Mouse (Mus musculus): ENCODE results near the gene Gpr84.
A peak's percentile ranks its signal among the peaks of the same experiment; 100 is the strongest.

Gene Gpr84

DNA sequence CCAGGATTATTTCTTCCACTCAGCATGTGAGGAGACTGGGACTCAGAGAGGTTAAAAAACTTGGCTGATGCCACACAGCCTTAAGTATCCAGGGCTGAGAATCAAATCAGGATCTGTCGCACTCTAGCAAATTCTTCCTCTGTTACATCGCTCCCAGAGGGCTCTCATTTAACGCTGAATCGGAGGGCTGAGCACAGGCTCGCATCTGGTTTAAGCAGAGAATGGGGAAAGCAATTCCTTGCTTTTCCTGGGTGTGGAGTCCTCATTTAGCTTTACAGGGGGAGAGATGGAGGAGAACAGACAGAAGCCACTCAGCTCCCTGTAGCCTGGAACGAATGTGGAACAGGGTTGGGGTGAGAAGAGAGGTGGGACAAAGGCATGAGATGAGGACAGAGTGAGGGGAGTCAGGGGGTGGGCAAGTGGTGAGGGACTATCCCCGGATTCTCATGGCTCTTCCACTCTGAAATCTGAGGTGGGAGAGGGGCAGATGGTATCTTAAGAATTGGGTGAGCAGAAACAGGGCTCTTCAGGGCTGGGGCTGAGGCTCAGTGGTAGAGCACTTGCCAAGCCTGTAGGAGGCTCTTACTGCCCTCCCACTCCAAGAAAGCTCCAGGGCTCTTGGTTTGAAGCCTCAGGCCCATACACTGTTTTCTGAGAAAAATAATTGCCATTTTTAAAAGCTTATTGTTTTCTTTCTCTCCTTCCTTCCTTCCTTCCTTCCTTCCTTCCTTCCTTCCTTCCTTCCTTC lies 25.2 kb upstream of the Gpr84 start:
- no peak for DNase-seq (ENCODE audit: low read depth, low spot score)

DNA sequence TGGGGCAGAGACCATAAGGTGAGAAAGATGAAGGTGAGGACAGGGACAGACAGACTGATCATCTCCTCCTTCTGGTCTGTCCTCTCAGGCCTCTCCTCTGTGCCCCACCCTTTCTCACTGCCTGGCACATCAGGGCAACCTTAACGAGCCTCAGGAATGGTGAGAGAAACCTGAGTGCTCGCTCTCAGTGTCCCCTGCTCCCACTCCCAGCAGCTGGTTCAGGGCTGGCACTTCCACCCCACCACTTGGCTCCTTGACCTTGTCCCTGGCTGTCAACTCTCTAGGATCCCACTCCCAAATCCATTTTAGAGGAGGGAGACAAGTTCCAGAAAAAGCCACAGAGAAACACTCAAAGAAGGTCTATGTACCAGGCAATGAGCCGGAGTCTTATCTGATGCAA lies 24.6 kb upstream of the Gpr84 start:
- no peak for DNase-seq (ENCODE audit: low read depth, low spot score)

DNA sequence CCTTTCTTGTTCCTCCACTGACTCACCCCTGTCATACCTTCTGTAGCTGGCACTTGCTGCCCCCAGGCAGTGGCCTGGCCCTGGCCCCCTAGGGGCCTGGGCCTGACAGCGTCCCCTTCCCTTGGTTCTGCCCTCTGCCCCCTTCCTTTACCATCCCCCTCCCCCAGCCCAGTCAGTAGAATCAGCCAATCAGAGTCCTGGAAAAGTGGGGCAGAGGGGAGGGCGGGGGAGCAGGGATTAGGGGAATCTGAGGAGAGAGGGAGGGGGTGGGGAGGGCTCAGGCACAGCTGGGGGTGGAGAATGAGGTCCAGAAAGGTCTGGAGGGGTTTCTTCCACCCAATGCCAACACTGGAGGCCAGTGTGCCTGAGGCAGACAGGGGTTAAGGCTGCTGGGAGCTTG lies 23.8 kb upstream of the Gpr84 start:
- no peak for DNase-seq (ENCODE audit: low read depth, low spot score)

DNA sequence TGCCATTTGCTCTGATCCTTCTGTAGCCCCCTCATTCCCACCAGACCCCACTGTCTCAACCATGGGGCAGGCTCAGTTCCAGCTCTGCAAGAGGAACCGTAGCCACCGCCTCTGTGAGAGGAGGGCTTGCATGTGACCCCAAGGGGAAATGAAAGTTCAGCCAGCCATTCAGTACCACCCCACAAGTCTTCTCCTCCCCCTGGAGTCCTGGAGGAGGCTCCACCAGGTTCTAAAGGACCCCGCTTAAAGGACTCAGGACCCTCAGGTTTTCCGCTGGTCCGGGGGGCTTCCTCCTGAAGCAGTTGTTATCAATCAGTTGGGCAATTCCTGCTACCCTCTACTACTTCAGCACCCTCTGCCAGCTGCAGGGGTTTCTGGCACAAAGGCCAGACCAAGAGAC lies 23.3 kb upstream of the Gpr84 start:
- no peak for DNase-seq (ENCODE audit: low read depth, low spot score)

DNA sequence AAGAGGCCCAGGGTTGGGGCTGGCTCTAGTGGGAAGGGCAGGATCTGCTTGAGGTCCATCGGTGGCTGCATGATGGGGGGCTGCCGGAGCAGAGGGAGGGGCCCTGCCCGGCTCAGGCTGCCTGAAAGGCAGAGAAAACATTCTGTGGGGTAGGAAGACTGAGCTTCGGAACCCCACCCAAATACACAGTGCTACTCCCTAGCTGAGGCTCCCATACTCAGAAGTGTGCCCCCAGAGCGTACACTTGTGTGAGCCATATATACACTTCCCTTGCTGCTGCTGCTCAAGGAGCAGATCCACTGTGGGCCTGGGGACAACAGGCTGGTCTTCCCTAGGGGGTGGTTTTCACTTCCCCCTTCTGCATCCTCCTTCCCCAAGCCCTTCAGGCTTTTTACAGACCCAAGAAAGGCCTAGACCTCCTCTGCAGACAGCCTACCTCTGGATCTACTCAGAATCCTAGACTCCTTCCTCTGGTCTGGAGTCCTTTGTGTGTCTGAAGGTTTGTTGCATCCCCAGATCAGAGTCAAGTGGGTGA lies 22.7 kb upstream of the Gpr84 start:
- no peak for DNase-seq (ENCODE audit: low read depth, low spot score)

DNA sequence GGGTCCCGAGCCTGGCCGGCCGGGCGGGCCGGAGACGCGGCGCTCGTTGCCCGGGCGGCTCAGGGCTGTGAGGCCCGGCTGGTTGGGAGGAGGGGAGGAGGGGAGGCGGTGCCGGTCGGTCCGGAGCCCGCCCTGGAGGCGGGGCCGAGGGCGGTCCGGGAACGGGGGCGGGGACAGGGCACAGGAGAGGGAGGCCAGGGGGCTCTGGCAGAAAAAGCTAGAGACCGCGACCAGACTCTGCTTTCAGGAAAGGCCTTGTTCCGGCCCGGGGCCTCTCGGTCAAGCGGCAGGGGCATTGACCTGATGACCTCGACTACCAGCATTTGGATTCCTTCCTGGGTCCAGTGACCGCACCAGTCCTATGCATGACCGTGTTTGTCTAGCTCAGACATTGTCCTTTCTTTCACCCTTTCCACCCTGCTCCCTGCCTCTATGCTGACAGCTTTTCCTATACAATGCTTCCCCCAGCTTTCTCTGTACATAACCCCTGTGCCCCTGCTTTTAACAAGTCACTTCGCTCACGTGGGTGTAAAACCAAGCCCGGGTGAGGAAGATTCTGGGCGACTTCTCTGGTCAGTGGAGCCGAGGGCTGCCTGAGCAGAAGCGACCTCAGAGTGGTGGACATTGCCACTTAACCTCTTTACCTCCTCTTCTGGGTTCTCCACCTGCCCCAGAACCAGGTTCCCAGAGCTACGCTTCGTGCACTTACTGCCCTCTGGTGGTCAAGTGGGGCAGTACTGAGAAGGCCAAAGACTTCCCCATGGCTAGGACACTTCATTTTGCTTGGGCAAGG lies 13.2 kb upstream of the Gpr84 start:
- peak; percentile 69 for DNase-seq (ENCODE audit: low read depth, low spot score)

DNA sequence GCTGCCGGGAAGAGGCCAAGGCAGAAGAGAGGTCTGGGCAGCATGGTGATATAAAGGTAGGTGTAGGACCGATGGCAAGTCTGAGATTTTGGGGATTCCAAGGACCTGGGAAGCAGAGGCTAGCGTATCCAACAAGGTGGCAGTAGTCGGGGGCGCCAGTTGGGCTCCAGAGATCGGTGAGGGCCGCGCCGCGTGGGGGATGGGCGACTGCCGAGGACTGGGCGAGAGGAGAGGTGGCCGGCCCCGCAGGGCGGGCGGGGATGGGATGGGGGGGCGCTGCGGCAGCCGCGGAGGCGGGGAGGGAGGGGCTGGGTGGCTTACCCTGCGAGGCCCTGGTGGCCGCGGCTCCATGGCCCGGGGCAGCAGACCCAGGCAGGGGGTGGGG lies 12.7 kb upstream of the Gpr84 start:
- DNase-seq (ENCODE audit: low read depth, low spot score): no peak

DNA sequence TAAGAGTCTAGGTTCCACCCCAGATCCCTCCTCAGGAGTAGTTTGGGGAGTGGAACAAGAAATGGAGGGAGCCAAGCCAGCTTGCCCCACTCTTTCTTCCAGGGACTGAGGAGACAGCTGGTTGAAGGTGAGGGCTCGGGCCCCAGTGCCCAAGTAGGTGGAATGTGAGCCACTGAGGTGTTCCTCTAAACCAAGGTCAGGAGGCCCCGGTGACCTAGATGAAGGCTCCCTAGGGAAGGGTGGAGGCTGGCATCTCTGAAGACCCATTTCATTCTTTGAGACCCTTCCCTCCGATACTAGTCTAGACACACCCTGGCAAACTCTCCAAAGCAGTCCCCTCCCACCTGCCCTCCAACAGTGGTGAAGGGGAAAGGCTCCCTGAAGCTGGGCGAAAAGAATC lies 12.0 kb upstream of the Gpr84 start:
- DNase-seq (ENCODE audit: low read depth, low spot score): no peak

DNA sequence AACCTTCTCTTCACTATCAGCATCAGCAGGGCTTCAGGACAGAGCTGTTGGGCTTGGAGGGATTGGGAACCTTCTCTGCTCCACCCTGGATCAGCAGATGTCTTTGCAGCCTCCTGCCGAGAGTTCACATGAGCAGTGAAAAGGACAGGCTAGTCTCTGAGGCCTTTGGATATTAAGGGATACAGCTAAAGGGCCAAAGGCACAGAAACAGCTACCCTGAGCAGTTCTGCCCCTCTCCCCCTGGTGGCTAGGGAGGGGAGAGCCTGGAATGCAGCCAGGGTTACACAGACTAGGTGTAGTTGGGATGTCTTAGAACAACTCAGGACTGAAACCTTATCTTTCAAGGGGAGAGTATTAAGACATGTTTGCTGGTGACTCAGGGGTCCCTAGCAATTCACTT lies 10.7 kb upstream of the Gpr84 start:
- DNase-seq (ENCODE audit: low read depth, low spot score): no peak

DNA sequence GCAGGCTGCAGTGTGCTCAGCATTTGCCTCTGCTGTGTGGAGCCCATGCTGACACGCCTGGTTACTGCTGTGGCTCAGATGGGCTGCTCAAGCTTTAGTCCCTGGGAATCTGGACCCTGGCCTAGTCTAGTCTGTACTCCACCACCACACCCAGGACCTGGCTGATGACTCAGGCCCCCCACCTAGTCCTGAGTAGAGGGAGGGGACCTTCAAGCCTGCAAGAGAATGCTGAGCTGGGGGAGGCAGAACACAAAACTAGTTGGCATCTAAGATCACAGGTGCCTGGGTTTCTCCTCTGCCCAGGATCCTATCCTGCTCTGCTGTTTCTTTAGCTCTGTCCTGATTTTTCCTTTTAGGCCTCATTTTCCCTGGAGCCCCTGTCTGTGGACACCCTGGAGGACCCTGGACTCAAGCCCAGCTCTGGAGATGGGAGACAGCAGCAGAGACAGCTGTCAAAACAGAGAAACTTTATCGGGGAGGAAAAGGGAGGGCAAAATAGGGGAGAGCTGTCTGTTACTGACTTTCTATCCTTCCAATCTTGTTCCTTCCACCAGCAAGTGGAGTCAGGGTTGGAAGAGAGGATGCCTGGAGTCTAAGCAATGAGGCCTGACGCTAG lies 7.9 kb upstream of the Gpr84 start:
- no peak for DNase-seq (ENCODE audit: low read depth, low spot score)

DNA sequence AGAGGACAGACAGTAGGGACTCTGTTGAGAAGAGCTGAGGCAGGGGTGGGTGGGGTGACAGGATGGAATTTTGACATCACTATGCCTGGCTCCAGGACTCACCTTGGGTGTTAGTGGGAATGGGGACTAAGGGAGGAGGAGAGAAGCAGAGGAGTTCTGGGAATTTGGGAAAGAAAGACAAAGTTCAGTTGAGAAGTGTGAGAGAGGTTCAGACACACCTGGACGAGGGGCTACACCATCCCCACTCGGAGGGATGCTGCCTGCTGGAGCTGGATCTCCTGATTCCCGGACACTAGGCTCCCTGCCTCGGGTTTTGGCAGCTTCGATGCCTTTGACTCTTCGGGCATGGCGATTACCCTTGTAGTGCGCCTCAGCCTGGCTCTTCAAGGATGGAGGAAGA lies 7.3 kb upstream of the Gpr84 start:
- no peak for DNase-seq (ENCODE audit: low read depth, low spot score)

DNA sequence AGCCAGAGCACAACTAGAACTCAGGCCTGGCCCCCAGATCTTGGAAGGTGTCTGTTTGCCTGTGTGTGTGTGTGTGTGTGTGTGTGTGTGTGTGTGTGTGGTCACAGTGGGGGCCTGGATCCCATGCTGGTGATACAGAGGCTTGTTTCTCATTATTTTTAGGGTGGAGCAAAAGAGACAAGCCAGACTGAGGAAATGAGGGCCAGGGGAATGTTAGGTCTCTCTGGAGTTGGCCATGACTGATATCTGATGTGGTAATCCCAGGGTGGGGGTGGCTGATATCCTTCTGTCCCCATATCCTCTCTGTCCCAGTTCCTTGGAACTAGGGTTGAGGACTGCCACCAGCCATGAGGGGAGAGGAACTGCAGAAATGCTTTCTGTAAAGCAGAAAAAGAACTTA lies 6.7 kb upstream of the Gpr84 start:
- DNase-seq (ENCODE audit: low read depth, low spot score): no peak

DNA sequence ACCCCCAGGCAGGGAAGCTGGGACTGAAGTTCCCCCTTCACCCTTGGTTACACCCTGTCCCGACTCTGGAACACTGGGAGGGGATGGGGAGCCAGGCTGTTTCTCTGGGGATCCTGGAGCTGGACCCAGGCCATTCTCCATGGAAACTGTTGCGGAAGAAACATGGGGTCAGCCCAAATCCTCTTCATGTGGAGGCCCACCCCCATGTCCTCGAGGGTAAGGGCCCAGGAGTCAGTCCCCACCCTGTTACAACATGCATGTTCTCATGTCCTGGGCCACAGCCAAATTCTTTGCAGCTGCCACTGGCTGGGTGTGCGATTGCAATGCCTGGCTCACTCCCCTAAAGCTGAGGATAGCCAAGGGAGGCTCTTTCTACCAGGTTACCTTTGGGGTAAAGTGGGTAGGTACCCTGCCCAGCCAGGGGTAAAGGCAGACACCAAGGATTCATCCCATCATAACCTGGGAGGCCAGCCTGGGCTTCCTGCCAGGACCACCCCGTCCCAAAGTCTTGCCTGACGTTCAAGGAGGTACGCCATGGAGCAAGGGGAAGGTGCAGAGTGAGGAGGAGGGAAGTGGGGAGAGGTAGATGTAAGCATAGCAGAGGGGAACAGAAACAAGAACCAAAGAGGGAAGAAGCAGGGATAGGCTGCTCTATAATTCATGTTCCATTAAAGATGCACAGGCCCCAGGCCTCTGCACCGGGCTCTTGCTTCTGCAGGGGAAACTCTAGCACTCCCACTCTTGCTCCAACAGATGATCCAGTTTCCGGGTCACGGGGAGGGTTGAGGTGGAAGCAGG lies 5.8 kb upstream of the Gpr84 start:
- no peak for DNase-seq (ENCODE audit: low read depth, low spot score)

DNA sequence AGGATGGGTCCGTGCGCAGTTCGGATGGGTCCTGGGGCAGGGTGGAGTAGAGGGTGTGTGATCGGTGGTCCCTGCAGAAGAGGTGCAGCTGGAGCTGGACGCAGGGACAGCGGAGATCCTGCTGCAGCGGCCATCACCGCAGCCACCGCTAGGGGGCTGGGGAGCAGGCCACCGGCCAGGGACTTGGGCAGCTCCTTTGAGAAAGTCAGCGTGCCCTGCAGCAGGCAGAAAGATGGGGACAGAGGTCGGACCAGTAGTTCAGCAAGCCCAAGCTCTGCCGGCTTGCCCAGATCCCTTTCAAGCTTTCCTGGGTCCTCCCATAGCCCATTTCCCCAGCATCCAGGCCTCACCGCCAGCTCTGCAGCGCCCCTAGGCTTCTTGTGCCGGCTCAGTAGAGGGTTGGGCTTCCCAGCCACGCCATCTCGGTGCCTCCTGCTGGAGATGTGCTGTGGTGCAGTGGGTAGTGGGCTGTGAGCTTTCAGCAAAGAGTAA lies 4.6 kb upstream of the Gpr84 start:
- no peak for DNase-seq (ENCODE audit: low read depth, low spot score)

DNA sequence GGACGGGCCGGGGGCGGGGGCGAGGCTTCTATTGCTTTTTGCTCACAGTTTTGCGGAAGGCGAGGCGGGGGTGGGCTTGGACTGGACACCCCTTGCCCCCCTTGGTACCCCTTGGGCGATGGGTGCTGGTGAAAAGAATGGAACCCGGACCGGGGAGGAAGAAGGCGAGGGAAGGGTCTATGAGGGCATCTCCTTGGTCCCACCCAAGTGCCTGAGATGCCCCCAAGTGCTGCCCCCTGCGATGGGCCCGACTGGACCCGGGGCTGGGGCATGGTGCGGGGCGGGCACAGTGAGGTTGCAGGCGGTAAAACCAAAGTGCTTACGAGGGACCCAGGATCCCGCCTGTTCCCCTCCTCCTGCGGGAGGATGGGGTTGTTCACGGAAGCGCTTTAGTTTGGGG lies 3.8 kb upstream of the Gpr84 start:
- DNase-seq (ENCODE audit: low read depth, low spot score): no peak

DNA sequence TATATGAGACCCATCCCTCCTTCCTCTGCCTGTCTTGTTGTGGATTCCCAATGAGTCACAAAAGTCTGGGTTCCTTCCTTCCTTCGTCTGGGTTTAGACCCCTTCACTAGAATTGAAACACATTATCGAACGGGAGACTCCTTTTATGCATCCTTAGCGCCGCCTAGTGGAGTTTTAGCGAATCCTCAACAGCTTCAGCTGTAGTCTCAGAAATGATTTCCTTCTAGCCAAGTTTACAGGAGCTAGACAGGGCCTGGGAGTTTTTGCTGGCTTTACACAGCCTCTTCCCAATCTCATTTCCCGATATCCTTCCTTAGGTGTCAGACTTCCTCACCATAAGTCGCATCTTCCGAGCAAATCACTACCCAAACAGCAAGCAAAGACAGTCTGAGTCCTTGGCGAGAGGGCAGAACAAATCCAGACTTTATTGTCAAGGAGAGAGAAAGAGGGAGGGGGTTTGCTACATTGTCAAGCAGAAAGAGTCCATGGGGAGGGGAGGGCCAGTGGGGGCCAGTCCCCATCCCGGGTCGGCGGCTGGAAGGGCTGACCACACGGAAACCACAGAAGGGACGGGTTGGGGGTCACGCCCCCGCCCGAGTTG lies 3.2 kb upstream of the Gpr84 start:
- DNase-seq (ENCODE audit: low read depth, low spot score): peak; percentile 65

DNA sequence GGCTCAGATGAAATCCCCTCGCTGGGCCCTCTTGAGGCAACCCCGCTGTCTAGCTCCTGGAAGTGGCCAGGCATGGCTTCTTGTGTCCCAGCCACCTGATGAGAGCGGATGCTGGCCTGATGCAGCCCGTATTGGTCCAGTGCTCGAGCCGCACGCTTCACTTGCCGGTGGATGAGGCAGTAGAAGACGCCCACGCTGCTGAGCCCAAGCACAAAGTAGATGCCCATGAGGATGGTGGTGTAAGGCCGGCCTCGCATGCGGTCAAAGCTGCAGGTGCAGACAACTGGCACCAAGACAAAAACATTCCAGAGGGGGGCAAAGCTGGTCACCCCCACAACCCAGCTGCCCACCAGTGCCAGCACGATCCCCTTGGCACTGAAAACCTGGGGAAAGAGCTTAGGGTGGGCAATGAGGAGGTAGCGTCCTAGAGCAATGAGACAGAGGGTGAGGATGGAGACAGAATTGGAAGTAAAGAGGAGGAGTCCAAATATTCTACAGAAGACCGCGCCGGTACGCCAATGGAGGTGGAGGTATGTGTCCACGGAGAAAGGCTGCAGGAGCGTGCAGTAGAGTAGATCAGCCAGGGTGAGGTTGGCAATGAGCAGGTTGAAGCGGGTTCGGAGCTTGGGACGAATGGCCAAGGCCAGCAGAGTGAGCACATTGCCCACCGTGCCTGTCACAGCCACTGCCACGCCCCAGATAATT lies 1.4 kb downstream of the Gpr84 start:
- DNase-seq (ENCODE audit: low read depth, low spot score): no peak

DNA sequence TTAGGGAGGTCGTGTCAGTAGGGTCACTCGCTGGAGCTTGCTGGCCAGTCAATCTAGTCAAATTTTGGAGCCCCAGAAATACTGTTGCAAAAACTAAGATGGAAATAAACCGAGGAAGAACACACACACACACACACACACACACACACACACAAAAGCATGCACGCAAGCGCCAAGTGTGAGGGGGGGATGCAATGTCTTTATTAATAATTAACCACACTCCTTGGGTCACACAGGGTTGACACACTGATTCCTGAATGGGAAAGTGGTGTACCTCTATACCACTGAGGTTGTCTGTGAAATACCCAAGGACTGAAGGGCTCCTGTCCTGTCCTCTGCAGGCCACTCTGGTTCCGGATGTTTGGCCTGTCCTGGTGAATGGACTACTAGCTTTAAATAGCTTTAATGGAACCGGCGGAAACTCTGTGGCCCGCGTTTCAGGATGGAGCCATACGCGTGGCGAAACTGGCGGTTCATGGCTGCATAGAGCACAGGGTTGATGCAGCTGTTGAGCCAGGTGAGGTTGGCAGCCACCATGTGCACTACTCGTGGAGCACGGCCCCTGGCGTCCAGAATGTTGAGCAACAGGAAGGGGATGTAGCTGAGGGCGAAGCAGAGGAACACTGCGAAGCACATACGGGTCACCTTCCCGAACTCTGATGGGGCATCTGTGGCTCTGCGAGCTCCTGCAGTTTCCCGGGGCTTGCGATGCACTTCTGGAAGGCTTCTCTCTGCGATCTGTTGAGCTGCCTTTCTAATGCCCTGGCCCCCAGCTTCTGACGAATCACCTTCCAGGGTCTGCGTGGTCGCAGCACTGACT lies 2.1 kb downstream of the Gpr84 start:
- DNase-seq (ENCODE audit: low read depth, low spot score): no peak

DNA sequence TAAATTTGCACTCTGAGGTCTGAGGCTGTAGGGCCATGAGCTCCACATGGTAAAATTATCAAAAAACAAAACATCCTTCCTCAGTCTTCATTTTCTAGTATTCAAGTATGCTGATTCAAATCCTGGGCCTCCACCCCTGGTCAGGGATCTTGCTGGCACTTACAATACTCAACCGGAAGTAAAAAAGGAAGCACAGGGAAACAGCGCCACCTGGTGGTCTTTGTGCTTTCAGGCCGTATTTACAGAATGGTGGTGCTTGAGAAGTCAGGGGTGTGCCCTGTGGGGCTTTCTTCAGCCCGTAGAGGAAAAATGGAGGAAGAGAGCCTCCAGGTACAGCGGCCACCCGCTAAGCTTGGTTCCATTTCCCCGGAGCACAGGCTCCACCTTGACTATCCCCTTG lies 3.3 kb downstream of the Gpr84 start:
- DNase-seq (ENCODE audit: low read depth, low spot score): peak; percentile 78
